Mouse (Mus musculus) megakaryocyte, adult 5-6 weeks (primary cell): ENCODE data around the gene Eefsec. TPM values are rescaled to one million over a fixed set of nuclear protein-coding genes. Genes with fewer than 3 reads are reported as not detected.

ENCODE experiments used
- ATAC-seq: 2 replicates; pipeline ENCODE4 v1.8.0; 2016; ENCODE audit warnings: mild to moderate bottlenecking, inconsistent platforms; ENCODE audit not compliant: poor library complexity, severe bottlenecking
- total RNA-seq, 2 experiments: library from RNA; stranded (forward) in 1 of 2; stranded (reverse) in 1 of 2; fragments of 153-499, 151-499 nt in 1 of 2; fragments of 221-1000, 200-1000 nt in 1 of 2; gene quantifications; 2 replicates each; pipeline versions ENCODE4 v1.2.3 to v1.2.4; 2015 to 2017

Eefsec gene
- total RNA-seq, 2 experiments from 2014 or later: 7.0 to 11.2 TPM

GRCm38 (mm10) chr6:88216199-88216598 lies 230.1 kb downstream of the Eefsec start:
- ATAC-seq: no peak

GRCm38 (mm10) chr6:88215797-88216196 lies 230.5 kb downstream of the Eefsec start:
- no peak for ATAC-seq

GRCm38 (mm10) chr6:88210182-88210581 lies 236.2 kb downstream of the Eefsec start:
- no peak for ATAC-seq

- ATAC-seq: no peak
These were observed 236.9 kb downstream of the Eefsec start for GRCm38 (mm10) chr6:88209453-88209852.

- ATAC-seq: no peak
These were observed 238.0 kb downstream of the Eefsec start for GRCm38 (mm10) chr6:88208321-88208720.

- ATAC-seq: no peak
These were observed 238.8 kb downstream of the Eefsec start for GRCm38 (mm10) chr6:88207403-88208033.

Other genes with a start within 250 kb of the Eefsec start
- gene Dnajb8, start 224.3 kb downstream of the Eefsec start, total RNA-seq (2015): not detected in 2 replicates
- not detected in 2 replicates for gene Dnajb8, start 224.3 kb downstream of the Eefsec start, total RNA-seq (2017)
- 22.1 and 24.7 TPM in 2 replicates for gene Ruvbl1, start 18.9 kb upstream of the Eefsec start, total RNA-seq (2015)
- 46.4 and 46.9 TPM in 2 replicates for gene Ruvbl1, start 18.9 kb upstream of the Eefsec start, total RNA-seq (2017)
- 96.0 and 127 TPM in 2 replicates for gene Sec61a1, start 72.4 kb upstream of the Eefsec start, total RNA-seq (2015)
- gene Sec61a1, start 72.4 kb upstream of the Eefsec start, total RNA-seq (2017): 93.5 and 115 TPM in 2 replicates
- 1.3 TPM in 1 of 2 replicates, not detected in the other for gene Kbtbd12, start 191.4 kb upstream of the Eefsec start, total RNA-seq (2015)
- 0.73 TPM in 1 of 2 replicates, not detected in the other for gene Kbtbd12, start 191.4 kb upstream of the Eefsec start, total RNA-seq (2017)